Comparison of ENCODE assay signal across 10 mouse cellular contexts in genomic region chr6:126513154-126513553, GRCm38 (mm10). TPM values are rescaled to one million over a fixed set of nuclear protein-coding genes. Genes with fewer than 3 reads are reported as not detected.
DNase-seq lines count a peak whose midpoint lies in the region; ATAC-seq and TF ChIP-seq lines count a peak whose summit lies in the region.
"Had no signal": no experiment of that assay in that cellular context is flagged by ENCODE, and none has a peak within 500 bp of the region (broad histone marks: within the 10 kb centered on the region; RNA-seq: fewer than 3 reads in every experiment).

No protein-coding gene starts in this region.

- H3K4me1 ChIP-seq in heart, postnatal 0 days (ENCODE audit: control insufficient read depth, insufficient read depth), result no peaks in the 10 kb centered on the region
- peaks cover 9% of the 10 kb centered on the region for H3K4me1 ChIP-seq in heart, embryonic 10.5 days
- 0 out of 2 replicates have a peak, but pooled peaks cover 7% of the 10 kb centered on the region for H3K4me1 ChIP-seq in midbrain, postnatal 0 days (ENCODE audit: insufficient read depth, low read length)
- H3K4me1 ChIP-seq in midbrain, embryonic 10.5 days, result peaks cover 7% of the 10 kb centered on the region
- H3K4me1 ChIP-seq: limb, embryonic 12.5 days; megakaryocyte, embryonic 14.5 days had no signal

- ATAC-seq in heart, postnatal 0 days (ENCODE audit: insufficient read depth, low read depth), result no peak
- no peak for ATAC-seq in midbrain, postnatal 0 days (ENCODE audit: low FRiP score)

- H3K4me3 ChIP-seq in heart, postnatal 0 days (ENCODE audit: low read depth, low read length), result no peak overlapping the region
- no peak overlapping the region for H3K4me3 ChIP-seq in heart, embryonic 10.5 days
- H3K4me3 ChIP-seq in midbrain, postnatal 0 days (ENCODE audit: low read depth, low read length), result no peak overlapping the region
- no peak overlapping the region for H3K4me3 ChIP-seq in midbrain, embryonic 10.5 days
- H3K4me3 ChIP-seq: heart, embryonic 13.5 days; limb, embryonic 12.5 days; megakaryocyte, embryonic 14.5 days had no signal

- DNase-seq in heart, postnatal 0 days (ENCODE audit: low spot score), result peak; percentile 18
- no peak for DNase-seq in heart, embryonic 10.5 days (ENCODE audit: low spot score)
- no peak for DNase-seq in midbrain, postnatal 0 days (ENCODE audit: low spot score)
- no peak for DNase-seq in midbrain, embryonic 10.5 days (ENCODE audit: low spot score)
- peak; percentile 19 to 51 for DNase-seq in adrenal gland, postnatal 36 days
- DNase-seq in lung, postnatal 25 days (ENCODE audit: low spot score), result peak; percentile 5
- DNase-seq in retina, postnatal 1 day, result no peak

- H3K27ac ChIP-seq in heart, postnatal 0 days (ENCODE audit: low read depth), result no peak overlapping the region
- no peak overlapping the region for H3K27ac ChIP-seq in heart, embryonic 10.5 days
- H3K27ac ChIP-seq in midbrain, postnatal 0 days (ENCODE audit: low read depth, low read length), result no peak overlapping the region
- no peak overlapping the region for H3K27ac ChIP-seq in midbrain, embryonic 10.5 days (replicated peaks)
- H3K27ac ChIP-seq: heart, embryonic 13.5 days; limb, embryonic 12.5 days had no signal

- peak; percentile 60 for TF ChIP-seq CTCF in heart, postnatal 0 days (IDR thresholded peaks at IDR 0.05; ENCODE audit: low read depth)
- peak; percentile 51 for TF ChIP-seq CTCF in midbrain, postnatal 0 days (IDR thresholded peaks at IDR 0.05)

- no peak for TF ChIP-seq EP300 in heart, postnatal 0 days (IDR thresholded peaks at IDR 0.05; ENCODE audit: low read depth)

- H3K36me3 ChIP-seq in heart, postnatal 0 days (replicated peaks; ENCODE audit: control insufficient read depth, insufficient read depth, low read length), result no peaks in the 10 kb centered on the region
- no peaks in the 10 kb centered on the region for H3K36me3 ChIP-seq in heart, embryonic 10.5 days
- H3K36me3 ChIP-seq in midbrain, postnatal 0 days (ENCODE audit: insufficient read depth, low read length), result no peaks in the 10 kb centered on the region
- no peaks in the 10 kb centered on the region for H3K36me3 ChIP-seq in midbrain, embryonic 10.5 days
- H3K36me3 ChIP-seq: heart, embryonic 13.5 days; limb, embryonic 12.5 days had no signal

- no peaks in the 10 kb centered on the region; the same call in 1 of the 2 replicates for H3K27me3 ChIP-seq in heart, postnatal 0 days (ENCODE audit: control insufficient read depth, insufficient read depth, low read length)
- H3K27me3 ChIP-seq in heart, embryonic 10.5 days (ENCODE audit: insufficient read depth, poor library complexity, severe bottlenecking), result no peaks in the 10 kb centered on the region
- H3K27me3 ChIP-seq in midbrain, postnatal 0 days (ENCODE audit: insufficient read depth, low read length), result no peaks in the 10 kb centered on the region
- no peaks in the 10 kb centered on the region for H3K27me3 ChIP-seq in midbrain, embryonic 10.5 days (ENCODE audit: low read depth, poor library complexity, severe bottlenecking)

- no peaks in the 10 kb centered on the region for H3K9me3 ChIP-seq in heart, postnatal 0 days (replicated peaks; ENCODE audit: control insufficient read depth, low read length)
- no peaks in the 10 kb centered on the region for H3K9me3 ChIP-seq in heart, embryonic 10.5 days
- no peaks in the 10 kb centered on the region for H3K9me3 ChIP-seq in midbrain, postnatal 0 days (ENCODE audit: low read length)
- H3K9me3 ChIP-seq in midbrain, embryonic 10.5 days (replicated peaks), result no peaks in the 10 kb centered on the region
- H3K9me3 ChIP-seq: heart, embryonic 13.5 days; limb, embryonic 12.5 days; megakaryocyte, embryonic 14.5 days had no signal

- H3K9ac ChIP-seq in heart, postnatal 0 days (replicated peaks; ENCODE audit: low read depth, low read length), result no peak overlapping the region
- no peak overlapping the region for H3K9ac ChIP-seq in midbrain, postnatal 0 days (replicated peaks; ENCODE audit: low read length, poor library complexity, severe bottlenecking)
- H3K9ac ChIP-seq: heart, embryonic 13.5 days; limb, embryonic 12.5 days had no signal

- WGBS in heart, postnatal 0 days, result 79% methylated on average over 3 of the region's 3 CpGs
- 82% methylated on average over 3 of the region's 3 CpGs for WGBS in heart, embryonic 10.5 days
- 88% methylated on average over 3 of the region's 3 CpGs for WGBS in midbrain, postnatal 0 days
- WGBS in midbrain, embryonic 10.5 days, result 86% methylated on average over 3 of the region's 3 CpGs

- H3K4me2 ChIP-seq in heart, postnatal 0 days (ENCODE audit: low read depth, low read length), result no peak overlapping the region
- H3K4me2 ChIP-seq in midbrain, postnatal 0 days (ENCODE audit: low read depth, low read length, poor library complexity, severe bottlenecking), result no peak overlapping the region
- H3K4me2 ChIP-seq: heart, embryonic 13.5 days; limb, embryonic 12.5 days had no signal

RNA-seq across cellular contexts. Expression of gene Kcna5, which starts 22.1 kb away (rescaled TPM):
- 25.0 and 27.6 TPM in 2 replicates for total RNA-seq in heart, postnatal 0 days (2014; rRNA removed; ENCODE audit: low replicate concordance)
- 9.0 and 9.2 TPM in 2 replicates for polyA plus RNA-seq in heart, postnatal 0 days (2015; fragmentation: Nextera tagmentation; extraction: Ambion mirVana)
- 9.3 and 12.8 TPM in 2 replicates for polyA plus RNA-seq in heart, embryonic 10.5 days (2016; fragmentation: Nextera tagmentation; extraction: Ambion mirVana)
- total RNA-seq in midbrain, postnatal 0 days (2014; rRNA removed), result 4.9 and 5.3 TPM in 2 replicates
- polyA plus RNA-seq in midbrain, postnatal 0 days (2015; fragmentation: Nextera tagmentation; extraction: Ambion mirVana), result 3.8 and 4.9 TPM in 2 replicates
- 3.7 and 5.1 TPM in 2 replicates for polyA plus RNA-seq in midbrain, embryonic 10.5 days (2016; fragmentation: Nextera tagmentation; extraction: Ambion mirVana)
- total RNA-seq in adrenal gland, postnatal 36 days (2021), result 1 to 10 TPM; 1.8 to 2.3 TPM

Comparison
In these comparisons a context has a peak if more than half of its experiments do, and no peak if none do; other contexts are left out.
1. DNase-seq: peak in heart, postnatal 0 days (single experiment), adrenal gland, postnatal 36 days (2 of 2) and lung, postnatal 25 days (single experiment); none in heart, embryonic 10.5 days (single experiment), midbrain, postnatal 0 days (single experiment), midbrain, embryonic 10.5 days (single experiment) and retina, postnatal 1 day (single experiment).